Comparison of ENCODE assay signal across 9 mouse cellular contexts in the genomic region with DNA sequence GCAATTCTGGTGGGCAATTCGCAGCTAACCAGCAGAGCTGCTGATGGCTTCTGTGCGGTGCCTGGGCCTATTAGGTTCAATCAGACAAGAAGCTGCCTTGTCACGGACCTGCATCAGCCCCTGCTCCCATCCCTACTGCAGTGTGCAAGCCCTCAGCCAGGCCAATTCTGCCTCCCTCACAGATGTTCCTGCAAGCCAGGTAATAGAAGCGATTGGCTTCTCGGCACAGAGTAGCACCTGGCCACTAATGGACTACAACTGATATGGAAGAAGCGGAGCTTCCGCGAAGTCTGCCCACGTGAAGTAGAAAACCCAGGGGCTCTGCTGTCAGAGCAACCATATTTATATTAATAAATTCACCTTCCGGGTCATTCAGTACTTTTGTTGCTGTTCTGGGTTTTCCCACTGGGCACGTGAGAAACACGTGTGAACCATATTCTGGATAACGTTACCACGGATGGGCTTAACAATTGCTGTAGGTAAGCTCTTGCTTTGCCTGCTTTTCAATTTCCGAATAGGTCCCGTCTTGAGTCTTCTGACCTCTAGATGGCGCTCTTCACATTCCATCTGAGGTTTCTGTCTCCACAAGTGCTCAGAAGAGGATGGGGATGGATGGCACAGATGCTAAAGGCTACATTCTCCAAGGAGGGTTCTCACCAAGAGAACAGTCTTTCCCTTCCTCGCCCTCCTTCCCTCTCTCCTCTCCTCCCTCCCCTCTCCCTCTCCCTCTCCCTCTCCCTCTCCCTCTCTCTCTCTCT. TPM values are rescaled to one million over a fixed set of nuclear protein-coding genes. Genes with fewer than 3 reads are reported as not detected.
A peak's percentile ranks its signal among the peaks of the same experiment; 100 is the strongest.
DNase-seq lines count a peak whose midpoint lies in the region; ATAC-seq lines count a peak whose summit lies in the region.
"Had no signal": no experiment of that assay in that cellular context is flagged by ENCODE, and none has a peak within 500 bp of the region (broad histone marks: within the 10 kb centered on the region; RNA-seq: fewer than 3 reads in every experiment).

No protein-coding gene starts in this region.

- no peaks in the 10 kb centered on the region for H3K4me1 ChIP-seq in liver, embryonic 11.5 days (replicated peaks; ENCODE audit: control insufficient read depth, insufficient read depth, low read length)
- no peaks in the 10 kb centered on the region for H3K4me1 ChIP-seq in forebrain, embryonic 12.5 days
- peaks cover 4% of the 10 kb centered on the region; the same call in 1 of the 2 replicates for H3K4me1 ChIP-seq in hindbrain, embryonic 13.5 days (replicated peaks)
- no peaks in the 10 kb centered on the region for H3K4me1 ChIP-seq in midbrain, embryonic 11.5 days (ENCODE audit: control insufficient read depth, insufficient read depth, low read length)
- H3K4me1 ChIP-seq in stomach, embryonic 15.5 days = no peaks in the 10 kb centered on the region

- 35% methylated on average over 18 of the region's 18 CpGs for WGBS in liver, embryonic 11.5 days
- 39% methylated on average over 18 of the region's 18 CpGs for WGBS in forebrain, embryonic 12.5 days
- 37% methylated on average over 18 of the region's 18 CpGs for WGBS in hindbrain, embryonic 13.5 days
- 39% methylated on average over 18 of the region's 18 CpGs for WGBS in midbrain, embryonic 11.5 days
- 33% methylated on average over 18 of the region's 18 CpGs for WGBS in stomach, embryonic 15.5 days

- H3K4me3 ChIP-seq in liver, embryonic 11.5 days (ENCODE audit: low read depth, low read length) = no peak overlapping the region
- no peak overlapping the region for H3K4me3 ChIP-seq in forebrain, embryonic 12.5 days (replicated peaks)
- no peak overlapping the region for H3K4me3 ChIP-seq in hindbrain, embryonic 13.5 days
- no peak overlapping the region for H3K4me3 ChIP-seq in midbrain, embryonic 11.5 days (ENCODE audit: low read depth, low read length)
- no peak overlapping the region for H3K4me3 ChIP-seq in stomach, embryonic 15.5 days (replicated peaks)
- H3K4me3 ChIP-seq: megakaryocyte, embryonic 14.5 days had no signal

- H3K9ac ChIP-seq in liver, embryonic 11.5 days (ENCODE audit: low read depth, low read length) = no peak overlapping the region
- H3K9ac ChIP-seq in forebrain, embryonic 12.5 days = no peak overlapping the region
- H3K9ac ChIP-seq in hindbrain, embryonic 13.5 days = peak overlapping the region; percentile 24; the same call in 1 of the 2 replicates
- no peak overlapping the region for H3K9ac ChIP-seq in midbrain, embryonic 11.5 days (ENCODE audit: low read length)
- no peak overlapping the region for H3K9ac ChIP-seq in stomach, embryonic 15.5 days

- H3K36me3 ChIP-seq in liver, embryonic 11.5 days (ENCODE audit: control insufficient read depth, insufficient read depth, low read length) = no peaks in the 10 kb centered on the region
- no peaks in the 10 kb centered on the region for H3K36me3 ChIP-seq in forebrain, embryonic 12.5 days (replicated peaks)
- no peaks in the 10 kb centered on the region for H3K36me3 ChIP-seq in hindbrain, embryonic 13.5 days
- no peaks in the 10 kb centered on the region for H3K36me3 ChIP-seq in midbrain, embryonic 11.5 days (ENCODE audit: control insufficient read depth, insufficient read depth, low read length)
- no peaks in the 10 kb centered on the region for H3K36me3 ChIP-seq in stomach, embryonic 15.5 days

- no peak overlapping the region for H3K27ac ChIP-seq in liver, embryonic 11.5 days (ENCODE audit: low read depth, low read length)
- H3K27ac ChIP-seq in forebrain, embryonic 12.5 days = no peak overlapping the region
- no peak overlapping the region for H3K27ac ChIP-seq in hindbrain, embryonic 13.5 days
- H3K27ac ChIP-seq in midbrain, embryonic 11.5 days (ENCODE audit: low read depth, low read length) = no peak overlapping the region
- no peak overlapping the region for H3K27ac ChIP-seq in stomach, embryonic 15.5 days

- ATAC-seq in liver, embryonic 11.5 days (replicated peaks; ENCODE audit: low FRiP score) = no peak
- ATAC-seq in forebrain, embryonic 12.5 days (ENCODE audit: low FRiP score) = peak; percentile 51; the same call in 1 of the 2 replicates
- ATAC-seq in hindbrain, embryonic 13.5 days (ENCODE audit: low FRiP score) = peak; percentile 85
- peak; percentile 65; the same call in 1 of the 2 replicates for ATAC-seq in midbrain, embryonic 11.5 days (ENCODE audit: low FRiP score)
- ATAC-seq in stomach, embryonic 15.5 days (ENCODE audit: insufficient read depth, low FRiP score, low read depth) = 0 out of 2 replicates have a peak, but pooled peaks have one; percentile 58

- H3K9me3 ChIP-seq in liver, embryonic 11.5 days (ENCODE audit: control insufficient read depth, low read length) = no peaks in the 10 kb centered on the region
- H3K9me3 ChIP-seq in forebrain, embryonic 12.5 days = no peaks in the 10 kb centered on the region
- no peaks in the 10 kb centered on the region for H3K9me3 ChIP-seq in hindbrain, embryonic 13.5 days
- no peaks in the 10 kb centered on the region for H3K9me3 ChIP-seq in midbrain, embryonic 11.5 days (ENCODE audit: control insufficient read depth, low read length)
- no peaks in the 10 kb centered on the region for H3K9me3 ChIP-seq in stomach, embryonic 15.5 days
- H3K9me3 ChIP-seq: megakaryocyte, embryonic 14.5 days had no signal

- peak; percentile 26 for DNase-seq in liver
- no peak for DNase-seq in liver, embryonic 11.5 days (ENCODE audit: low spot score)
- DNase-seq in brain, embryonic 18.5 days (ENCODE audit: low read depth, low spot score) = peak; percentile 69
- DNase-seq in layer of hippocampus, postnatal 10 days (ENCODE audit: low spot score in 2 of 2) = peak; percentile 66 to 72
- DNase-seq in midbrain, embryonic 11.5 days (ENCODE audit: low spot score, missing footprints) = peak; percentile 92

- H3K27me3 ChIP-seq in liver, embryonic 11.5 days (replicated peaks; ENCODE audit: control insufficient read depth, insufficient read depth, low read length) = 0 out of 2 replicates have a peak, but pooled peaks cover 6% of the 10 kb centered on the region
- H3K27me3 ChIP-seq in forebrain, embryonic 12.5 days = 0 out of 2 replicates have a peak, but pooled peaks cover 12% of the 10 kb centered on the region
- H3K27me3 ChIP-seq in hindbrain, embryonic 13.5 days = 0 out of 2 replicates have a peak, but pooled peaks cover 11% of the 10 kb centered on the region
- H3K27me3 ChIP-seq in midbrain, embryonic 11.5 days (ENCODE audit: control insufficient read depth, insufficient read depth, low read length) = no peaks in the 10 kb centered on the region
- peaks cover 5% of the 10 kb centered on the region; the same call in 1 of the 2 replicates for H3K27me3 ChIP-seq in stomach, embryonic 15.5 days (replicated peaks)

- no peak overlapping the region for H3K4me2 ChIP-seq in liver, embryonic 11.5 days
- 0 out of 2 replicates have a peak overlapping the region, but pooled peaks have one; percentile 17 for H3K4me2 ChIP-seq in forebrain, embryonic 12.5 days
- 0 out of 2 replicates have a peak overlapping the region, but pooled peaks have one; percentile 4 for H3K4me2 ChIP-seq in hindbrain, embryonic 13.5 days
- no peak overlapping the region for H3K4me2 ChIP-seq in midbrain, embryonic 11.5 days
- H3K4me2 ChIP-seq in stomach, embryonic 15.5 days = no peak overlapping the region

RNA-seq across cellular contexts. Expression of a gene that starts 19.3 kb away (rescaled TPM):
- polyA plus RNA-seq in liver, embryonic 11.5 days (2014; fragmentation: Nextera tagmentation; extraction: Ambion mirVana) = 1.8 TPM in 2 replicates
- polyA plus RNA-seq in forebrain, embryonic 12.5 days (2016; fragmentation: Nextera tagmentation; extraction: Ambion mirVana) = 1.1 TPM in 2 replicates
- 0.41 and 0.77 TPM in 2 replicates for polyA plus RNA-seq in hindbrain, embryonic 13.5 days (2015; fragmentation: Nextera tagmentation; extraction: Ambion mirVana)
- total RNA-seq in layer of hippocampus, postnatal 10 days (2021) = 1 to 10 TPM; 1.5 to 2.2 TPM
- polyA plus RNA-seq in midbrain, embryonic 11.5 days (2014; fragmentation: Nextera tagmentation; extraction: Ambion mirVana) = 0.34 and 0.87 TPM in 2 replicates
- 2.4 and 2.8 TPM in 2 replicates for polyA plus RNA-seq in stomach, embryonic 15.5 days (2015; fragmentation: Nextera tagmentation; extraction: Ambion mirVana)

Comparison
In these comparisons a context has a peak if more than half of its experiments do, and no peak if none do; other contexts are left out.
1. H3K4me2 ChIP-seq: peak in forebrain, embryonic 12.5 days (single experiment) and hindbrain, embryonic 13.5 days (single experiment); none in liver, embryonic 11.5 days (single experiment), midbrain, embryonic 11.5 days (single experiment) and stomach, embryonic 15.5 days (single experiment).